Mouse (Mus musculus) cerebellum, adult 11 months (tissue): ENCODE data around the gene P2ry12.

Source experiments
- DNase-seq: peaks from one replicate; pipeline ENCODE4 v3.0.0; 2022

The P2ry12 gene

DNA sequence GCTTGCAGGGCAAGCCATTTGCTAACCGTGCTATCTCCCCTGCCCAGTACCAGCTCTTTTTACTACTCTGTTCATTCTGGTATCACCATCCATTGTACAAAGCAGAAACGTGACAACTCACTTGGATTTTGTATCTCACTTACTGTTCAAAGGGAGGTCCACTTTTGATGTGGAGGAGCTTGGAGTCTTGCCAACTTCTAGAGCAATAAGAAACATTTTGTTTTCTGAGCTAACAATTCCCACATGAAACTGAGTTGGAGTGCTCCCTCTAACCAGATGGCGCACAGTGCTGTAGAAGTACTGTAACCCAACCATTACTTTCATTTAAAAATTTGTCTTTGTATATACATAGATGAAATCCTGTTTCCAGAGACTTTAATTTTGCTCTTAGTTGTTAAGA lies 31.8 kb downstream of the P2ry12 start:
- DNase-seq, result no peak

DNA sequence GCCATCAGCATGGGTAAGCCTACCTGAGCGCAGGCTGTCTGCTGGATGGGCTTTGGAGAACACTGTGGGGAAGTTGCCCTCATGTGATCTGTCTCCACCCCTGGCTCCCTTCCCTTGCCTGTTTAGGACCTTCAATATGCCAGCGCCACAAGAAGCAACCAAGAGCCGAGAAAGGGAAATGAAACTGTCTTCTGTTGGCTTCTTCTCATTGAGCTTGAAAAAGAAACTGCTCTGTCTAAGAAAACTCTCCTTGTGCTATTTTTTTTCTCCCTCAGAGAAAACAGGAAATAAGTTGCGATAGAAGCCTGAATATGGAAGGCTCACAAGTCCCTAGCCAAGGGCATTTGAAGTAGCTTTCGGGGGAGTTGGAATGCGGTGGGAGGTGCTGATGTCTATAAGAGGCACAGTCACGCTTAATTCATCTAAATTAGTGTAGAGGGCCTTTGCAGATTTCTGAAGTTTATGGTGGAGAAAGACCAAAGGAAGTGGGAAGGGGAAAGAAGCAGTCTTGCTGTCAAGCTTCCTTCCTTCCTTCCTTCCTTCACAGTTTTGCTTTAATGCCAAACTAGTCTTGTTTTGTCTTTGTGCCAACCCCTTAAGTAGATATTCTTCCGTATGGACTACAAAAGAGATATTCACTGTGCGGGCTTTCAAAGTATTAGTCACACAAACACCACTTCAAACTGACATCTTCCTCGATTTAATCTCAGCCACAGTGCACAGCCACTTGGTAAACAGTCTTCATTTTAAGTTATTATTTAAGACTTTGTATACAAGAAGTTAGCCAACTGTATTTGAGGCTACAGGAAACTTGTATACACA lies 33.7 kb downstream of the P2ry12 start:
- DNase-seq, result no peak

DNA sequence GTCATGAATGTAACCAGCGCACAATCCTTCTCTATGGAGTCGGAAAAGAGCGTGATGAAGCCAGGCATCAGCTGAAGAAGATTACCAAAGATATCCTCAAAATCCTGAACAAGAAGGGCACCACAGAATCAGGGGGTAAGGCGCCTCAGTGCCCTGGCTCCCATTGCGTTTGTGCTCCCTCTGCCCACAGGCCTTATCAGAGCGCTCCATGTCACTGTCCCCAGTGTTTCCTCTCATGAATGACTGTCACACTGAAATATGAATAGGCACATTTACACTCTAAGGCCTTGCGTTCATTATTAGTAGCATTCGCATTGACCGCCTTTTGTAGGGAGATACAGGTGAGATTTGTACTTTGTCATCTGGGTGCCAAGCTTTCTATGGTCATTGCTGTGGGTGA lies 35.0 kb downstream of the P2ry12 start:
- DNase-seq, result no peak

DNA sequence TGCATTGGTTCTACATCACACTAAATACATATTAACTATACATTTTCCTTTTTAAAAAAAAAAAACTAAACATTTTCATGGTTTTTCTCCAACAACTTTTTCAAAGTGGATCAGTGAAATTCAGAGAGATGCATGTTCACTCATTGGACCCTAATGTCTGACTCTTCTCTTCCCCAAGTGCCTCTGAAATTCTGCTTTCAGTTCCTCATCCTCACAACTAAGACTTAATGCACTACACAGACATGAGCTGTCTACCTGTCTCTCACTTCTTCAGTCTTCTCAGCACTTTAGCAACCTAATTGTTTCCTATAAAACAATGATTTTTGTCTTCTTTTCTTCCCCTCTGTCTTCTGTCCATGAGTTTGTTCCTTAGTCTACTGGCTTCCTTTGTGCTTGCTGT lies 37.3 kb downstream of the P2ry12 start:
- DNase-seq, result no peak

DNA sequence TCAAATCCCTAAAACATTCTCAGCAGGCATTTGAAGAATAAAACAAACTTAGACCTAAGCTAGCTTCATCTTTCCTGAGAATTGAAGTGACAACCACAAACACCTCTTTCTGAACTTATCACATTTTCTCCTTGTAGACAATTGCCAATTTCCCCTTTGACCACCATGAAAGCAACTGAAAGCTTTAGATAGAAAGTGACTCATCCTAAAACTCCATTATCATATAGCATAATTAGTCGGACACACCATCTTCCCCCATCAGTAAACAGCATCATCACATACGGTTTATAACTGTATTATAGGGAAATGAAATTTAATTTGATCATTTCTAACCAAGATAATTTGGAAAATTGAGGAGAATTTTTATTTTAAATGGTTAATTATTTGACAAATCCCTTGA lies 40.4 kb downstream of the P2ry12 start:
- no peak for DNase-seq

DNA sequence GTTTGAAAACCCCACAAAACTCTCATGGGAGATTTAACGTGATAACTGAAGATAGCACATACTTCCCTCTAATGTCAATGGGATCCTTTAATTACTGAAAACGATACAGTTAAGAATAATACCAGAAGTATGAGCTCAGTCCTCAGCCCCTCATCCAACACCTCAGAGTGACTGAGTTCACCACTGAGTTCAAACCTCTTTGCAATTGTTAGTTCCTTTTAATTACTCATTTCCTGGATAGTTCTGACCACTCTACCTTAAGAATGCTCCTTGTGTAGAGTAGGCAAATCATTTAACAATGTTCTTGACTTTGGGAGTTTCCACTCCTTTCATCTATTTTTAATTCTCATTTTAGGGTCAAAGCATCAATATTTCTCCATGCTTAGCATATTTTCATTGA lies 43.3 kb downstream of the P2ry12 start:
- DNase-seq, result no peak

DNA sequence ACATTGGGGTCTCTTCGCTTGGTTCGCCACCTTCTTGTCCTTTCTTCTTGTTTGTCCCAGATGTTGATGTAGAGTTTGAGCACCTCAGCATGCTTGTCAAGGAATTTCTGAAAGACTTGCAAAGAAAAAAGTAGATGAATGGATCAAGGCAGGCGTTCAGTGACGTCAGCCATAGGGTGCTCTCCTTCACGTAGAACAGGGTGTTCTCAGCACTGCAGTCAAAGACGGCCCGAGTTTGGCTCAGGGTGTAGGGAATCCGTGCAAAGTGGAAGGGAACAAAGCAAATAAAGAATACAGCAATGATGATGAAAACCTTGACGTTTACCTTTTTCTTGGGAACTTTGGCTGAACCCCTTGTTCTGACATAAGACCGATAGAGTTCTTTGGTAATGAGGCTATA lies 45.5 kb downstream of the P2ry12 start:
- no peak for DNase-seq

DNA sequence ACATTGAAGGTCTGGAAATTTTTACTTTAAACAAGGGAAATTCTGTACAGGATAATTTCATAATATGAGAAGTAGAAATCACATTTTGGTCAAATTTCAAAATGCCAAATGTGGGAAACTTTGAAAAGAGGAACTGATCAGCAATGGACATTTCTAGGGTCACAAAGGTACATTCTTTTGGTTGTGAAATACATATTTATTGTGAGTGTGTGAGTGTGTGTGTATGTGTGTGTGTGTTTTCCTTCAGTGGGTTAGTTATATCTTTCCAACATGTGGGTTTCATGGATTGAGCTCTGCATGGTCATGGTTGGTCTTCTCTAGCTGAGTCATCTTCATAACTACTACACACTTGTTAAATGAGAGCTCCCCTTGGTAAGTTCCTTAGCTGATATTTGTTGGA lies 50.3 kb downstream of the P2ry12 start:
- no peak for DNase-seq

DNA sequence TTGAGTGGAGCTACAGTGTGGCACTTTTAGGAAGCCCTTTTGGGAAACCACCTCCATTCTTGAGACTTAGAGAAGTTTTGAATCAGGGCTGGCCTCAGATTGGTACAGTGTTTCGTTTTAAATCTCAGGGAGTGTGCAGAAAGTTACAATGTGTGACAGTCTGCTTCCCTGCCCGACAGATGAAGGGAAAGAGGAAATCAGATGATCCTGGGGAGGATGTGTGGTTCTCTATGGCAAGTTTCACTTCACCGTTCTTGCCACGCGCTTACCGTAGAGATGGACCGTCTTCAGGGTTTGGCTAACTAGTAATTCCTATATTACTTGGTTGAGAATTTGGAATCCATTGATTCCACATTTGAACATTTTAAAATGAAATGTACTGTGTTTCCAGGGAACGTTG lies 50.9 kb downstream of the P2ry12 start:
- no peak for DNase-seq

DNA sequence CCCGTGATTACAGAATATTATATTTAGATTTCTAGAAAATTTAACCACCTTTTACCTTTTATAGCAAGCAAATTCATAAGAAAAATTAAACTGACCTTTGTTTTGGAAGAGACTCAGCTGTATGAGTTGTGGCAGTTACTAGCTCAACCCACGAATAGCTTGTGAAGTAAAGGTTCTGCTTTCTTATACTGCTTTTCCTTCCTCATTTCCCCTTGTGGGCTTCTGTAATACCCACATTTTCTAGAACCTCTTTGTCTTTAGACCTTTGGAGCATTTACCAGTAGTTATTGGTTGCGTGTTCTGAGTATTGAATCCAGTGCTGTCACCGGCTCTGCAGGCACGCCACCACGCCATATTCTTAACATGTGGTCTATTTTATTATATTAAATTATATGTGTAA lies 51.9 kb downstream of the P2ry12 start, which contains the start of gene P2ry13:
Gene P2ry13, minus strand, starts transcription at position 156 of the 400 bp plus-strand sequence.
- DNase-seq, result no peak

DNA sequence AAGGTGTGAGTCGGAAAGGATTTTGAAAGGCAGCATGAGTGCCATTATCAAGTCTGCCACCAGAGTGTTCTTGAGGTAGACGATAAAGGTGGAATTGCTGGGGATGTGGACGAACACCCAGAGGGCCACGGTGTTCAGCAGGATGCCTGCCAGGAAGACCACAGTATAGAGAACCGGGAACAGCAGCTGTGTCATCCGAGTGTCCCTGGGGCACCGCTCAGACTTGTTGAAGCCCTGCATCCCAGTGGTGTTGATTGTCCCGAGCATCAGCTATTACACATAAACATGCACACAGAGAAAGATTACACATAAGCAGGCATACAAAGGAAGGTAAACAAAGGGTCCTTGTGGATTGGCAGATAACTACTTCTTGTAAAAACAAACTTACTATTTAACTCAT lies 52.6 kb downstream of the P2ry12 start:
- no peak for DNase-seq

DNA sequence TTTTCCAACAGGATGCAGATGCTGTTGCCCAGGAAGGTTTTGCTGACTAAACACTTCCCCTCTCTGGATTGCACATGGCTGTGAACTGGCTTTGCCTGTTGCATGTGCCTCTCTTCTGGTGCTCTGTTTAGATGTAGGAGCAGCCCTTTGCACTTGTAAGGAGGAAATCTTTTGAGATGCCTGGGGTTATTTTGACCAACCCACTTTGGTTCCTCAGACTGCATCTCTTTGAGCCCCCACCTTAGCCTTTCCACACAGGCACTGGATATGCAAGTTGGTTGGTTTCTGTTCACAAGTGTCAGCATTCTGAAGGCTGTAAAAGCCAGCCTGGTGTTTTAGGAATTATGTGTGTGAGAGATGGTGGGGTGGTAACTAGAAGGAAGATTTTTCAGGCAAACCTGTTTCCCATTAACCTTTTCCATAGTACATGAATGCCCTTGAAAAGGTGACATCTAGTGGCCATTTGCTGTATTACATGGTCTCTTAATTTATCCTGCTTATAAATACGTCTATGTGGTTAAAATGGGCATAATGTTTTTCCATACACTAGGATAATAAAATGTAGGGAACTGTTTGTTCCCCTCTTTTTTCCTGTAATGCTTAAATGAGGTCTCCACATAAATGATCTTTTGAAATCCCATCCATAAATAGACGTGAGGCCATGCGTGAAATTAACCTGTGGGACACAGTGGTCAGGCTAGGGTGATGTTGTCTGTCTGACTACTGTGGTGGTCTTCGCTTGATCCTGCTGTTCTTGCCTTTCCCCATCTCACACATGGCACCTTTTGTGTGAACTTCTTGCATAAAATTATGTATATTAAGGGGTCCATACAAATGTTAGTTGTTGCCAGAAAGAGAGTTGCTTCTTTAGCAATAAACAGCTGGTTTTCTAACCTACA lies 53.8 kb downstream of the P2ry12 start:
- peak; percentile 20 for DNase-seq

DNA sequence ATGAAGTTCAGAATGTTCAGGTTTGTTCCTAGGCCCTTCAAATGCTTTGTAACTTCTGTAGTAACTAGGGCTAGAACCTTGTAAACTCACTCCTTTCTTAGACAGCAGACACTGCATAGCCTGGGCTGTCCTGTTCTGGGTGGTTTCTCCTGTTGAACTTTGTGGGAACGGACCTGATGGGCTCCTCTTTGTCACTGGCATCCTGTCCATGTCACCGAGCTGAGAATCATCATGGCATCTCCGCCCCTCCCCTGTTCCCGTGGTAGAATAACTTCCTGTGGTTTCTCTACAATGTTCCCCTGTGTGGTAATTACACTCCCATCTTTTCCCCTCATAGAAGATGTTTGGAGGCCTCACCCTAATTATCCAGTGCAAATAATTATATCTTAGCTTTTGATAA lies 56.7 kb downstream of the P2ry12 start:
- no peak for DNase-seq

DNA sequence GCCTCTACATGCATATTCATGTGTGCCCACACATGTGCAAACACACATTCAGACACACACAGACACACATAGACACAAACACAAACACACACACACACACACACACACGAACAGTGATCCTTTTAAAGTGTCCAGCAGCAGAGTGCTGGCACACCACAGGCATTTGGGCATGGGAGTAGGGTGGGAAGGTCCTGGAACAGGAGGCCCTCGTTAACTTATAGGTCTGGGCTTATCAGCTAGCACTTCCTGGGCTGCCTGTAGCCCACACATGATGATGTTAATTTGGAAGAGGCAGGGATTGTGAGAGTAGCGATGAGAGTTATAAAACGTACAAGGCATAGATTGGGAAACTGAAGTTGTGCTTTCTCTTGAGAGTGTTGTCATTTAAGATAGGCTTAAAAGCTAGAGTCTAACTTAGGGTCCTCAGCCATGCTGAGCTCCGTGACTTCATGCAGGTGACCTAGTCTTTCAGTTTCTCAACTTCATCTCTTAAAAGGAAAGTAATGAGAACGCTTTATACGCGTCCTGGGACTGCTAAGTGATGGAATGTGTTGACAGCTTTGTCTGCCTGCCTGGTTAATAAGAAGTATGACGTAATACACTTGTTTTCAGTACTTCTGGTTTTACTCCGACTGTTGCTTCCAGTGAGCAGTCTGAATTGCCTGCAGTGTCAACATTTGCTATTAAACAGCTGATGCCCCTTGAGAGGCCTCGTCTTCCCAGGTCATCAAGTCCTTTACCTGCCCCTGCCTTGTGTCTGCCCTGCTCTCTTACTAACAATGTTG lies 57.8 kb downstream of the P2ry12 start:
- no peak for DNase-seq

DNA sequence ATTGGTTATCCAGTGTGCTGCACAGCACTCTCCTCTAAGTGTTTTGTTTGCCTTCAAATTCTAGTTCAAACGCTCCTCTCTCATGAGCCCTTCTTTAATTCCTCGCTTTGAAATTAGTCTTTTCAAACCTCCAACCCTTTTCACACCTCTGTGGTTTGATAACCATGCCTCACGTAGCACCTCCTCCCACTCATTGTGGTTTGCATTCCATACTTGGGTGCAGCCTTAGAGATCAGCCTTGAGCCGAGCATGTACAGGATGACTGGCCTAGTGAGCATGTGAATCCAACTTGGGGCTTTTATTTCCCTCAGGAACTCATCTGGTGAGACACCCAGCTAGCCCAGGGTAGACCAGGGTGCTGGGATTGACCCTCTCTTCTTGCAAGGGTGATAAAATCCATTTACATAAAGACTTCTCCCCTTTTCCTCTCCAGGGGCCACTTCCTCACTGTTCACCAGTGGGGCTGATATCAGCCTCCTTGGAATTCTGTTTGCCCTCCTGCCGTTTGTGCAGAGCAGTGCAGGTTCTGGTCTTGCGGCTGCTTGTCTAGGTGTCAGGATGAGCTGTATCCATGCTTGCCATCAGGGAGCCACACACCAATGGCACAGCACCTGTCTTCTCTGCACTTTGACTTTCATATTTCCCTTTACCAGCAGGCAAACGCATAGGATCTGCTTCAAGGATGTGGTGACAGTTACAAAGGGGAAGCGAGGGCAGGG lies 58.7 kb downstream of the P2ry12 start:
- no peak for DNase-seq

DNA sequence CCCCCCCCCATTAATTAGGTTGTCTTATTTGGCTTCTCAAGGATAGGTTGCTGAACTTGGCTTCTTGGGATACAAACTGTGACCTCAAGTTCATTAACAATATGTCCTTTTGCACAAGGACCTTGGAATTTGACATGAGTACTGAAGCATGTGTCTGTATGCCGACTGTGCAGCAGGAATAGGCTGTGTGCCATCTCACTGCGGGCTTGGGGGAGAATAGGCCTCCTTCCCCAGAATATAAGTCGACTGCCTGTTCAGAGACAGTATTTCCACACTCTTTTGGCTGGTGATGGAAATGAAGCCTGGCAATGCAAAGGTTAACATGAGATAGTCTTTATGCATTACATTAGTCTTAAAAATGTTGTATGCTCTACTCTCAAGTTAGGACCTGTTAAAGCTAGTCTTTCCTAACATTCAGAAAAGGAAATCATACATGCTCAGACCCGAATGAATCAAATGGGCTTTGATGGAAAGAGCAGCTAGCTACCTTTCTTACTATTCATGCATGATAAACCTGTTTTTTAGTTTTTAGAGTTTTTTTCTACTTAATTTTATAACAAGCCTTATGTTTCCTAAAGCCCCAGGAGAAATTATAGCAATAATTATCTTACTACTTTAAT lies 65.2 kb downstream of the P2ry12 start:
- no peak for DNase-seq

DNA sequence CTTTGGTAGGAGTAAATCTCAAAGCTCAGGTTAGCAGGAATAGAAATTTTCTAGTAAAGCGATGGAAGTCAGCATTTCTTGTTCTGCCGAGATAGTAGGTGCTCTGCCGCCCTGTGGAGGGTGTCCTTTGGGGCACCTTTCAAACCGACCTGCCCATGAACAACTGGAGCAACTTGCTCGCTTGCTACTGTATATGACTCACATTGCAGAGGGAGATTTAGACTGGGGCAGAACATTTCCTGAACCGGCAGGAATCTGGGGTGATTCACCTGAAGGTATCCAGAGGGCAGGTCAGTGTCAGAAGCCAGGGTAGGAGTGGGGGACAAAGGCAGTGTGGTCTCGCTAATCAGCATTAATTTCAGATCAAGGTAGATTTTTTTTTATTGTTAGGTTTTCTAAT lies 67.7 kb downstream of the P2ry12 start, which contains the start of gene Gpr87:
Gene Gpr87, minus strand, starts transcription at position 167 of the 400 bp plus-strand sequence.
- no peak for DNase-seq

DNA sequence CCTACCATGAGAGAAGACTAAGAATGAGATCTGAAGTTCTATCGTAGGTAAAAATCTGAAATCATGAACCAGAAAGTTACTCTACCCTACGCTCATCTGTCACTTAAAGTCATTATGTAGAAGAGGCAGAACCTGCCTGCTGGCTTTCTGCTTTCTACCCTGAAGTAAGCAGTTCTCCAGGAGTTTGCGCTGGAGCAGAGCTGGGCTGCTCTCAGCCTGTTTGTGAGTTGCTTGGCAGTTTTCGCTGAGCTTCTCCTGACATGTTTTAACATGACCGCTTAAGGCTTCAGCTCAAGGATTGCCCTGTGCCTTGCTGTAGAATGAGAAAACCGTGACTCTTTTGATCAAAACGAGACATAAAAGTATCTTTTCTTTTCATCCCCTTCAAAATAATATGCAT lies 68.6 kb downstream of the P2ry12 start:
- DNase-seq, result no peak

DNA sequence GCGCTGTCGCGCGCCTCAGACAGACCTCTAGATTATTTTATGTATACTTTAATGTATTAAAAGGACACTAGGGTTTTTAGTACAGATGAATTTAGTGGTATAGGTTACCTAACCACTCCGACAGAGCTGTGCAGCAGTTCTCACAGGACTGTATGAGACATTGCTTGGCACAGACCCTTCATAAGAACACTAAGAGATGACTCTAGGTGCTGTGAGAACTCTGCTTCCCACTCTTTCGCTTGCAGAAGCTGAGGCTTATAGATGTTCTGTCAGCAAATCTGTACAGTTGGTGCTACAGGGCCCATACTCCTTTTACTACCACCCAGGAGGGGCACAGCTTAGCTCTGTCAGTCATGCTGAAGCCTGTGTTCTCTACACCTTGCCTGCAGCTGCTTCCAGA lies 71.0 kb downstream of the P2ry12 start:
- DNase-seq, result no peak

DNA sequence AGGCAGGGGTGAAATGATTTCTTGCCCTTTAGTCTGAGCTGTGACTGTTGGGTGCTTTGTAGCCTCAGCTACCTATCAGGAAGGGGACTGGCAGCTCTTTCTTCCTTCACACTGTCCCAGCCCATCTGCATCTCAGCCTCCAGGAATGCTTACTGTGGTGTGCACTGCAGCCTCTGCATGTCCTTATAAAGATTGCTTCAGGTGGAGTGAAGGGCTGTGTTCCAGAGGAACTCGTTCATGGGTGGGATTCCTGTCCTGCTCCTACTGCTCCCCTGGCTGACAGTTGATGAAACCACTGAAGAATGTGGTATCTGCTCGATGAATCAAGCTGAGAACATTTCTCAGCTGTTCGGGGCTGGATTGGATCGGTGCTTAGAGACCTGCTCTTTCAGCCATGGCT lies 75.3 kb downstream of the P2ry12 start:
- DNase-seq, result no peak

DNA sequence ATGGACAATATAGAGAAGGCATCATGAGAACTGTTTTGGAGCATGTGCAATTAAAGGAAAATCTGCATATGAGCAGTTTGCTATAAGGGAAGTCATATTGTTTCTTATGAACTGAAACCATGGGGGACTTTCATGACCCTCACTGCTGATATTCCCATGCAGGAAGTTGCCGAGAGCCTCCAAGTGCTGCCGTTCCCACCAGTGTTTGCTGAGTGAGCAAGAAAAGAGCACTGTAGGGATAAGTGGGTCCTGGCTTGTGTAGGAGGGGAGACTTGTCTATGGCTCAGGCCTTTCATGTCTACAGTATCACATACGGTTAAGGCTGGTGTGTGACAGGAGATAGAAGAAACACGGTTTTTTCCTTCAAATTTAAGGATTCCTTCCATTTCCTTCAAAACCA lies 77.0 kb downstream of the P2ry12 start:
- no peak for DNase-seq

DNA sequence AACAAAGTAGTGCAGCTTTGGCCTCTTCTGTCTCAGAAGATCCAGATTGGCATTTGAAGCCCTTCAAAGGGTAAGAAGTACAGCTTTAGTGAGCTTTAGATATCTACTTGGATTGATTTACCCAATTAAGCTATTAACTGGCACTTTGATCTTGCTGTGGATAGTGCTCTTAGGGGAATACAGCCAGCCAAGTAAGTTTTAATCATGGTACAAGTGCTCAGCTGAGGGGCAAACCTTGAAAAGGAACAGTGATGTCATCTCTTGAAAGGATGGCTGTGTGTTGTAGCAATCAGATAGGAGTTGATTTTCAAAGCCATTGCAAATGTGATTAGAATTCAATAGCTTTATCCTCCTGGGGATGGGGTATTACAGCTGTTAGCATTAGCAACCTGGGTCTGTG lies 80.5 kb downstream of the P2ry12 start:
- DNase-seq, result no peak
